ENCODE assay signal across 25 mouse cellular contexts in genomic region chr1:54877423-54878073, GRCm38 (mm10). TPM values are rescaled to one million over a fixed set of nuclear protein-coding genes. Genes with fewer than 3 reads are reported as not detected.
DNase-seq lines count a peak whose midpoint lies in the region; ATAC-seq and TF ChIP-seq lines count a peak whose summit lies in the region.
"Had no signal": no experiment of that assay in that cellular context is flagged by ENCODE, and none has a peak within 500 bp of the region (broad histone marks: within the 10 kb centered on the region; RNA-seq: fewer than 3 reads in every experiment).

No protein-coding gene starts in this region.

- peaks cover 25% of the 10 kb centered on the region for H3K4me1 ChIP-seq in forebrain, embryonic 10.5 days
- H3K4me1 ChIP-seq in forebrain, postnatal 0 days (ENCODE audit: insufficient read depth): no peaks in the 10 kb centered on the region
- no peaks in the 10 kb centered on the region for H3K4me1 ChIP-seq in hindbrain, embryonic 16.5 days (ENCODE audit: control insufficient read depth, insufficient read depth, low read depth, low read length)
- H3K4me1 ChIP-seq: hindbrain, embryonic 15.5 days; neural tube, embryonic 12.5 days had no signal

- 0 out of 2 replicates have a peak overlapping the region, but pooled peaks have one; percentile 5 for H3K4me3 ChIP-seq in forebrain, embryonic 10.5 days
- no peak overlapping the region for H3K4me3 ChIP-seq in forebrain, postnatal 0 days (ENCODE audit: low read depth, low read length)
- no peak overlapping the region for H3K4me3 ChIP-seq in hindbrain, embryonic 16.5 days (ENCODE audit: low read length)
- H3K4me3 ChIP-seq: embryonic facial prominence, embryonic 12.5 days; erythroblast, embryonic 14.5 days; heart, embryonic 13.5 days; hindbrain, embryonic 15.5 days; midbrain, embryonic 10.5 days; neural tube, embryonic 12.5 days had no signal

- H3K4me2 ChIP-seq in forebrain, postnatal 0 days (ENCODE audit: low read depth): peak overlapping the region; percentile 17; the same call in 1 of the 2 replicates
- H3K4me2 ChIP-seq in hindbrain, embryonic 16.5 days (ENCODE audit: low read length): no peak overlapping the region
- H3K4me2 ChIP-seq: embryonic facial prominence, embryonic 12.5 days; heart, embryonic 13.5 days; hindbrain, embryonic 15.5 days; neural tube, embryonic 12.5 days had no signal

- peak; percentile 55; the same call in 1 of the 2 replicates for ATAC-seq in forebrain, postnatal 0 days
- ATAC-seq in hindbrain, embryonic 16.5 days: no peak
- ATAC-seq: intestine, embryonic 16.5 days; Patski had no signal

- TF ChIP-seq CTCF in forebrain, postnatal 0 days (IDR thresholded peaks at IDR 0.05; ENCODE audit: low read depth): no peak

- H3K27ac ChIP-seq in forebrain, embryonic 10.5 days: peak overlapping the region; percentile 66
- no peak overlapping the region for H3K27ac ChIP-seq in forebrain, postnatal 0 days (ENCODE audit: low read depth, low read length)
- H3K27ac ChIP-seq in hindbrain, embryonic 16.5 days (ENCODE audit: low read depth, low read length): no peak overlapping the region
- H3K27ac ChIP-seq: embryonic facial prominence, embryonic 12.5 days; heart, embryonic 13.5 days; hindbrain, embryonic 15.5 days; kidney, postnatal 0 days; midbrain, embryonic 10.5 days; neural tube, embryonic 12.5 days had no signal

- WGBS in forebrain, embryonic 10.5 days: 59% methylated on average over 10 of the region's 10 CpGs
- WGBS in forebrain, postnatal 0 days: 16% methylated on average over 10 of the region's 10 CpGs
- WGBS in hindbrain, embryonic 16.5 days: 66% methylated on average over 10 of the region's 10 CpGs

- no peaks in the 10 kb centered on the region for H3K27me3 ChIP-seq in forebrain, embryonic 10.5 days (ENCODE audit: poor library complexity, severe bottlenecking)
- H3K27me3 ChIP-seq in forebrain, postnatal 0 days (ENCODE audit: insufficient read depth, low read length): no peaks in the 10 kb centered on the region
- no peaks in the 10 kb centered on the region for H3K27me3 ChIP-seq in hindbrain, embryonic 16.5 days (replicated peaks; ENCODE audit: control insufficient read depth, insufficient read depth, low read length)
- H3K27me3 ChIP-seq: embryonic facial prominence, embryonic 12.5 days; heart, embryonic 13.5 days; hindbrain, embryonic 15.5 days; neural tube, embryonic 12.5 days; Patski had no signal

- no peak overlapping the region for H3K9ac ChIP-seq in forebrain, postnatal 0 days
- no peak overlapping the region for H3K9ac ChIP-seq in hindbrain, embryonic 16.5 days (ENCODE audit: low read depth, low read length)
- H3K9ac ChIP-seq: embryonic facial prominence, embryonic 12.5 days; heart, embryonic 13.5 days; hindbrain, embryonic 15.5 days; neural tube, embryonic 12.5 days had no signal

- no peaks in the 10 kb centered on the region for H3K36me3 ChIP-seq in forebrain, embryonic 10.5 days (replicated peaks)
- H3K36me3 ChIP-seq in forebrain, postnatal 0 days (ENCODE audit: insufficient read depth): no peaks in the 10 kb centered on the region
- no peaks in the 10 kb centered on the region for H3K36me3 ChIP-seq in hindbrain, embryonic 16.5 days (ENCODE audit: control insufficient read depth, insufficient read depth, low read length)
- H3K36me3 ChIP-seq: embryonic facial prominence, embryonic 12.5 days; heart, embryonic 13.5 days; hindbrain, embryonic 15.5 days; midbrain, embryonic 10.5 days; neural tube, embryonic 12.5 days had no signal

- intact Hi-C loops in left cerebral cortex, postnatal 4 days (cut with DNase I): no loop called here

- DNase-seq in retina, embryonic 14.5 days (ENCODE audit: low spot score): peak; percentile 22
- DNase-seq in retina, postnatal 1 day: no peak
- DNase-seq in forebrain, embryonic 10.5 days (ENCODE audit: extremely low spot score, low spot score): peak; percentile 37
- peak; percentile 40 for DNase-seq in forebrain, postnatal 0 days
- DNase-seq in left cerebral cortex, postnatal 4 days: no peak
- DNase-seq in layer of hippocampus, postnatal 14 days (ENCODE audit: low spot score in 2 of 2): no peak
- DNase-seq: adrenal gland, postnatal 14 days; cerebellum, adult 9-10 months; gastrocnemius, postnatal 10 days; heart, adult 18-20 months; liver; lung, postnatal 36 days; spleen, adult 18-20 months; thymus, adult 18-20 months; thymus, postnatal 4 days had no signal

- no peaks in the 10 kb centered on the region for H3K9me3 ChIP-seq in forebrain, embryonic 10.5 days
- H3K9me3 ChIP-seq in forebrain, postnatal 0 days (ENCODE audit: low read length): no peaks in the 10 kb centered on the region
- H3K9me3 ChIP-seq in hindbrain, embryonic 16.5 days (ENCODE audit: control insufficient read depth, low read length): no peaks in the 10 kb centered on the region
- H3K9me3 ChIP-seq: embryonic facial prominence, embryonic 12.5 days; heart, embryonic 13.5 days; hindbrain, embryonic 15.5 days; midbrain, embryonic 10.5 days; neural tube, embryonic 12.5 days had no signal

RNA-seq across cellular contexts. Expression of gene Ankrd44, which starts 48.6 kb away (rescaled TPM):
- polyA plus RNA-seq in forebrain, embryonic 10.5 days (2016; fragmentation: Nextera tagmentation; extraction: Ambion mirVana): 13.8 and 15.2 TPM in 2 replicates
- total RNA-seq in forebrain, postnatal 0 days (2014; rRNA removed): 47.2 and 88.1 TPM in 2 replicates
- polyA plus RNA-seq in forebrain, postnatal 0 days (2015; fragmentation: Nextera tagmentation; extraction: Ambion mirVana): 7.2 and 12.8 TPM in 2 replicates
- total RNA-seq in left cerebral cortex, postnatal 4 days (2021): 10 to 100 TPM; 88.1 to 88.4 TPM
- total RNA-seq in layer of hippocampus, postnatal 14 days (2021): 10 to 100 TPM; 24.3 to 26.0 TPM
- 19.5 TPM in 2 replicates for polyA plus RNA-seq in hindbrain, embryonic 16.5 days (2015; fragmentation: Nextera tagmentation; extraction: Ambion mirVana)

Comparison
In these comparisons a context has a peak if more than half of its experiments do, and no peak if none do; other contexts are left out.
1. DNase-seq: peak in retina, embryonic 14.5 days (single experiment), forebrain, embryonic 10.5 days (single experiment) and forebrain, postnatal 0 days (single experiment); none in retina, postnatal 1 day (single experiment), left cerebral cortex, postnatal 4 days (single experiment) and layer of hippocampus, postnatal 14 days (0 of 2).